Mouse (Mus musculus): ENCODE data around the gene Zbtb20. TPM values are rescaled to one million over a fixed set of nuclear protein-coding genes. Genes with fewer than 3 reads are reported as not detected.

The Zbtb20 gene
- polyA plus RNA-seq, 1 experiment from 2014 or later: 23.5 TPM

DNA sequence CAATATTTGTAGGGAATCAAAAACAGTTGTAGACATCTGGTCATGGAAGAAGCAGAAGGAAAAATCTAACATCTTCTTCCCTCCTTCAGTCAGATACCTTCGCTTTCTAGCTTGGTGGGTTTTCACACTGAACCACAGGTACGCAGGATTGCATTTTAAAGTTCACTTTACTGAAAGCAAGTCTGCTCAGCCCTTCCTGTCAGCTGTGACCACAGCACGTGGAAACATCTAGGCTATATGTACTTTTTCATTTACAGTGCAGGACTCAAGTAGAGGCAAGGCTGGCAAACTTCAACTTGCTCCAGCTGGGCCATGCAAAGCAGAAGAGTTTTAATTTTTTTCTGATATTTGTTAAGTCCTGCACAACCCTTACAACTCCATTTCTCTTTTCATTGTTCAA is 424.7 kb downstream of the Zbtb20 start:
- Histone ChIP-seq H3K4me1 (ENCODE audit: control insufficient read depth, insufficient read depth, low read length) (no peaks in the 10 kb centered on the region), H3K27me3 (ENCODE audit: control insufficient read depth, insufficient read depth, low read length) (no peaks in the 10 kb centered on the region), H3K4me3 (replicated peaks; ENCODE audit: low read length) (no peak overlapping the region), H3K27ac (ENCODE audit: low read length) (no peak overlapping the region), H3K4me2 (ENCODE audit: low read depth, low read length) (no peak overlapping the region), H3K9ac (ENCODE audit: low read length) (no peak overlapping the region), H3K9me3 (replicated peaks; ENCODE audit: control insufficient read depth, low read length) (no peaks in the 10 kb centered on the region), H3K36me3 (ENCODE audit: control insufficient read depth, insufficient read depth, low read length) (no peaks in the 10 kb centered on the region)
- 81% methylated on average over 3 of the region's 3 CpGs for WGBS
- no peak for ATAC-seq (ENCODE audit: insufficient read depth, low FRiP score)

DNA sequence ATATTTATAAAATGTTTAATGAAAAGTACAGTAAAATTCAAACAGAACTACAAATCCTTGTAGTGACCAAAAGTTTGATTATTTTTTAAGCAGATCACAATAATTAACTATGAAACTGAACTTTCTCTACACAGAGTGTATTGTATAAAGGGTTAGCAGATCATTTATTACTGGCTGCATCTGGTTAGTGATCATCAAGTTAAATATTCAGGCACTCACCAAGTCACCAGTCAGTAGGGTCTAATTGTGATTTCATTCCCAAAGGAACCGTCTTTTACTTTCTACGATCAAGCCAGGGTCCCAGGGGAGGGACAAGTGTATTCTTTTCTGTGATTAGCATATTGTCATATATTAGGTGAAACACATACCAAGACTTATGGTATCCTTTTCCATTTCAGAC is 426.5 kb downstream of the Zbtb20 start:
- H3K4me1 ChIP-seq (ENCODE audit: control insufficient read depth, insufficient read depth, low read length): no peaks in the 10 kb centered on the region
- 97% methylated on average over 2 of the region's 2 CpGs for WGBS
- no peaks in the 10 kb centered on the region for H3K9me3 ChIP-seq (replicated peaks; ENCODE audit: control insufficient read depth, low read length)
- no peak overlapping the region for H3K4me3 ChIP-seq (replicated peaks; ENCODE audit: low read length)
- no peak overlapping the region for H3K27ac ChIP-seq (ENCODE audit: low read length)
- no peak overlapping the region for H3K4me2 ChIP-seq (ENCODE audit: low read depth, low read length)
- H3K36me3 ChIP-seq (ENCODE audit: control insufficient read depth, insufficient read depth, low read length): no peaks in the 10 kb centered on the region
- ATAC-seq (ENCODE audit: insufficient read depth, low FRiP score): no peak
- no peak overlapping the region for H3K9ac ChIP-seq (ENCODE audit: low read length)
- H3K27me3 ChIP-seq (ENCODE audit: control insufficient read depth, insufficient read depth, low read length): no peaks in the 10 kb centered on the region

DNA sequence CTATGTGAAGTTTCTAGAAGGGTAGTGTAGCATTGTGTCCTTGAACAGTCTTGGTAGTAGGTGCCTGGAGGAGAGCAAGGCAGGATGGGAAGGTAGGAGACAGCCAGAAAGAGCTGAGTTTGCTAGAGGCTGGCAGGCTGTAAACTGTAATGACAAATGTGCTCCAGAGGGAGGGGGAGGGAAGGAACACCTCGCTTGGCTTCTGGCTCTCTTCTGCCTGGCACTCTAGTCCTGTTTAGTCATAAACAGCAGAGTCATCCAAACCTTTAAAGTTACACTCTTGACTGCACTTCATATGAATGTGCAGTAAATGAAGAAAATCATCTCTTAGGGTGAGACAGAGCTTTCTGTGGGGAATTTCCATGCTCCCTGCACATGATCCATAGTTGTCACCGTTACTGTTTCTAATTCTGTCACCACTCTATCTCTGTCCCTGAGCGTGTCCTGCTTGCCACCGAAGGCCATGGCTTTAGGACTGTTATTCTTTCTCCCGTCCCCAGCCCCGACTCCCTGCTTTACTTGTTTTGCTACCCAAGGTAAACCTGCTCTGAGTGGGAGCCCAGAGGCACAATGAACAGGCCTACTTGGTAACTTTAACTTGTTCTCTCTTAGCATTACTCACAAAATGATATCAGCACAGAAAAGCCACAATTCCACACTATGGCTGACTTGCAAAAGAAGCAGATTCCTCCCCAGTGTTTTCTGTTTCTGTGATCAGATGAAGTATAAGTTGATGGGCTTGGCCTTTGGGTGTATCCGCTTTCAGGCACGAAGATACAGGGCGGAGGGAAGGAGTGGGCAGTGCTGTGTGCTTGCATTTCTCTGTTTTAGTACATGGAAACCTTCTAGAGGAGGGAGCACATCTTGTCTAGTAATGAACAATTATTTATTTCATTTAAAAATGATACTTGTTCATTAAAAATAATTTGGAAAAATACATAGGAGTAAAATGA is 427.8 kb downstream of the Zbtb20 start:
- H3K9me3 ChIP-seq (replicated peaks; ENCODE audit: control insufficient read depth, low read length): no peaks in the 10 kb centered on the region
- no peak overlapping the region for H3K4me2 ChIP-seq (ENCODE audit: low read depth, low read length)
- H3K4me1 ChIP-seq (ENCODE audit: control insufficient read depth, insufficient read depth, low read length): no peaks in the 10 kb centered on the region
- H3K4me3 ChIP-seq (replicated peaks; ENCODE audit: low read length): no peak overlapping the region
- 47% methylated on average over 9 of the region's 9 CpGs for WGBS
- no peak overlapping the region for H3K9ac ChIP-seq (ENCODE audit: low read length)
- H3K27ac ChIP-seq (ENCODE audit: low read length): peak overlapping the region; percentile 4; the same call in 1 of the 2 replicates
- H3K36me3 ChIP-seq (ENCODE audit: control insufficient read depth, insufficient read depth, low read length): no peaks in the 10 kb centered on the region
- no peak; the same call in 1 of the 2 replicates for ATAC-seq (ENCODE audit: insufficient read depth, low FRiP score)
- no peaks in the 10 kb centered on the region for H3K27me3 ChIP-seq (ENCODE audit: control insufficient read depth, insufficient read depth, low read length)

DNA sequence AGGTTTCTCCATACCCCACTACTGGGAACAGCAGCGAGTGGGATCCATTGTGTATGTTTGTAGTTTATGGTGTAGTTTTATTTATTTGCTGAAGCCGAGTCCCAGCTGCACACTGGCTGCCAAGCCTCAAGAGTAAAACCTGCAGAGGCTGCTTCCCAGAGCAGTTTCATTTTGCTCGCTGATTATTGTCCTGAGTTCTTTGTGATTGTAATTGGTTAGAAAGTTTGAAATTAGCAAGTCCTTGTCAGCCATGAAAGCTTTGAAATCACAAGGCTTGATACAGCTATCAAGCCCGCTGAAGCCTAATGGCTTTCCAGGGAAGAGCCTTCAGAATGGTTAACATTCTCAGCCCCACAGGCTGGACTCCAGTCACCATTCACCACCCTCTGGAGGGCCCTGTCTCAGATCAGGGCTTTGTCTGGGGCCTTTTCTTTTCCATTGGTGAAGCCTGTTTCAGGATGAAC is 434.3 kb downstream of the Zbtb20 start:
- 54% methylated on average over 4 of the region's 4 CpGs for WGBS

DNA sequence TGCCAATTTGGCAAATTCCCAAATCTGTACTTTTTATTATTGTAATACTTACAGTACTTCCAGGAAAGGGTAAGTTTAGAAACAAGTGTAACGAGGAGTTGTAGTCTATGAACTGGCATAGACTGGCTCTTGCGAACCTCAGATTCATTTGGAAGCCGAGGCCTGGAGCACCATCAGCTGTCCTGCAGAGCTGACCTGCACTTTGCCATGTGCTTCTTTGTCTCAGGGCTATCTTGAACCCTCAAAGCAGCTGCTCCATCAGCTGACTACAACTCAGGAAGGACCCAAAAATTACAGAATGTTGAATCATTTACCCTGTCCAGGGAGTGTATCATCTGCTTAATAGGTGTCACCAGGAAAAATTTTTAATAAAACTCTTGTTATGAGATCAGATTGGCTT is 448.3 kb downstream of the Zbtb20 start:
- H3K27ac ChIP-seq (ENCODE audit: low read length): no peak overlapping the region
- 73% methylated on average over 3 of the region's 3 CpGs for WGBS

More for the DNA sequence above, 434.3 kb downstream of the Zbtb20 start:
- Histone ChIP-seq H3K36me3 (ENCODE audit: control insufficient read depth, insufficient read depth, low read length) (no peaks in the 10 kb centered on the region), H3K27ac (ENCODE audit: low read length) (no peak overlapping the region), H3K9me3 (replicated peaks; ENCODE audit: control insufficient read depth, low read length) (no peaks in the 10 kb centered on the region), H3K9ac (ENCODE audit: low read length) (no peak overlapping the region), H3K4me1 (ENCODE audit: control insufficient read depth, insufficient read depth, low read length) (no peaks in the 10 kb centered on the region), H3K4me3 (replicated peaks; ENCODE audit: low read length) (no peak overlapping the region), H3K27me3 (ENCODE audit: control insufficient read depth, insufficient read depth, low read length) (no peaks in the 10 kb centered on the region), H3K4me2 (ENCODE audit: low read depth, low read length) (no peak overlapping the region)
- no peak for ATAC-seq (ENCODE audit: insufficient read depth, low FRiP score)

DNA sequence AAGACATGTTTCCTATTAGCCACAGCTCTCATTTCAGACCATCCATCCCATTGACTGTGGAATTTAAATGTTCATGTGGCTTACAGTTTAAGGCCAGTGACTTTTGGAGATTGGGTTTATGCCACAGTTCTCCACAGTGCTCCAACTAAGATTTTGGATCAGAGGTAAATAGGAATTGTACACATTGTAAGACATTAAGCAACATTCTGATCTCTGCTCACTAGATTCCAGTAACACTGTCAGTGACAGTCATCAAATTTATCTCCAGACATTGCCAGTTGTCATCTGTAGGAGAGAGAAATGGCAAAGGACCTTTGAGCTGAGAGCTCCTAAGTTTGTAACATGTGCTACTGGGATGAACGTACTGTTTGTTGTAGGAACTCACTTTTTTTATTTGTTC is 452.5 kb downstream of the Zbtb20 start:
- ATAC-seq (ENCODE audit: insufficient read depth, low FRiP score): no peak
- Histone ChIP-seq H3K4me1 (ENCODE audit: control insufficient read depth, insufficient read depth, low read length) (peaks cover 3% of the 10 kb centered on the region; the same call in 1 of the 2 replicates), H3K27me3 (ENCODE audit: control insufficient read depth, insufficient read depth, low read length) (no peaks in the 10 kb centered on the region), H3K27ac (ENCODE audit: low read length) (no peak overlapping the region), H3K9me3 (replicated peaks; ENCODE audit: control insufficient read depth, low read length) (no peaks in the 10 kb centered on the region), H3K4me3 (replicated peaks; ENCODE audit: low read length) (no peak overlapping the region), H3K36me3 (ENCODE audit: control insufficient read depth, insufficient read depth, low read length) (no peaks in the 10 kb centered on the region), H3K4me2 (ENCODE audit: low read depth, low read length) (no peak overlapping the region), H3K9ac (ENCODE audit: low read length) (no peak overlapping the region)
- WGBS: 81% methylated on average over 1 of the region's 1 CpGs

More for the DNA sequence above, 448.3 kb downstream of the Zbtb20 start:
- Histone ChIP-seq H3K4me3 (replicated peaks; ENCODE audit: low read length) (no peak overlapping the region), H3K36me3 (ENCODE audit: control insufficient read depth, insufficient read depth, low read length) (no peaks in the 10 kb centered on the region), H3K4me1 (ENCODE audit: control insufficient read depth, insufficient read depth, low read length) (no peaks in the 10 kb centered on the region), H3K9ac (ENCODE audit: low read length) (no peak overlapping the region), H3K27me3 (ENCODE audit: control insufficient read depth, insufficient read depth, low read length) (no peaks in the 10 kb centered on the region), H3K4me2 (ENCODE audit: low read depth, low read length) (no peak overlapping the region), H3K9me3 (replicated peaks; ENCODE audit: control insufficient read depth, low read length) (no peaks in the 10 kb centered on the region)
- no peak for ATAC-seq (ENCODE audit: insufficient read depth, low FRiP score)

DNA sequence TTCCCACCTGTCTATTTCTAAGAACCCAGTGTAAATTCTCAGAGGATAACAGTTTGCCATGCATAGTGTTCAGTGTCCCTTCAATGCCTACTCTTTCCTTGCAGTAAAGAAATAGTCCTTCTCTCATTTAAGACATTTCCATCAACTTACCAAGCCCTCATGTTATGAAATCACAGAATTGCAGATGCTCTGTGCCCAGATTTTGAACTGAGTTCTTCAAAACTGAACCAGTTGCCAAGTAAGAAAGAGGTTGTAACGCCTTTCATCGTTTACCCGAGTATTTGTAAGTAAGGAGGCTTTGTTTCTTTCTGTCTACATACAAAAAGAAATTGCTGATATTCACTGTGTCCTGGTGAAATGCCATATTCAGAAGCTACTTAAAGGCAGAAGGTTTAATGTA is 454.5 kb downstream of the Zbtb20 start:
- no peaks in the 10 kb centered on the region for H3K36me3 ChIP-seq (ENCODE audit: control insufficient read depth, insufficient read depth, low read length)
- no peak for ATAC-seq (ENCODE audit: insufficient read depth, low FRiP score)
- no peak overlapping the region for H3K4me2 ChIP-seq (ENCODE audit: low read depth, low read length)
- WGBS: 88% methylated on average over 3 of the region's 3 CpGs
- peaks cover 12% of the 10 kb centered on the region for H3K4me1 ChIP-seq (ENCODE audit: control insufficient read depth, insufficient read depth, low read length)
- H3K9me3 ChIP-seq (replicated peaks; ENCODE audit: control insufficient read depth, low read length): no peaks in the 10 kb centered on the region
- no peaks in the 10 kb centered on the region for H3K27me3 ChIP-seq (ENCODE audit: control insufficient read depth, insufficient read depth, low read length)
- no peak overlapping the region for H3K27ac ChIP-seq (ENCODE audit: low read length)
- no peak overlapping the region for H3K4me3 ChIP-seq (replicated peaks; ENCODE audit: low read length)
- H3K9ac ChIP-seq (ENCODE audit: low read length): no peak overlapping the region

DNA sequence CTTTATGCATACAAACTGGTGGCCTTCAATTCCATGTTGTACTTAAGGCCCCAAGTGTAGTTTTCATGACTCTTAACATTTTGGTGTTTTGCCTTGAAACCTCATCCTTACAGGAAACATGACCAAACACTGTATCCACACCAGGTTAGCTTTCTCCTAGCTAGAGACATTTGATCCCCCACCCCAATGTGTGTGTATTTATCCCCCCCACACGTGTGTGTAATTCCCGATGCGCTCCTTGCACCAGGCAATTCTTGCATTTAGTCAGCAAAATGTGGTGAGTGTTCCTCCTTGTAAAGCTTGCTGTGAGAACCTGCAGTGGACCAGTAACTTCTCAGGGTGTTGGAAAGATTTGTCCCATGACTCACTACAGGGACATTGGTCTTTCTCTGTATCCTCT is 455.8 kb downstream of the Zbtb20 start:
- no peak overlapping the region for H3K9ac ChIP-seq (ENCODE audit: low read length)
- peaks cover 16% of the 10 kb centered on the region for H3K4me1 ChIP-seq (ENCODE audit: control insufficient read depth, insufficient read depth, low read length)
- H3K9me3 ChIP-seq (replicated peaks; ENCODE audit: control insufficient read depth, low read length): no peaks in the 10 kb centered on the region
- H3K36me3 ChIP-seq (ENCODE audit: control insufficient read depth, insufficient read depth, low read length): no peaks in the 10 kb centered on the region
- 72% methylated on average over 3 of the region's 3 CpGs for WGBS
- no peak overlapping the region for H3K4me2 ChIP-seq (ENCODE audit: low read depth, low read length)
- no peak overlapping the region for H3K27ac ChIP-seq (ENCODE audit: low read length)
- ATAC-seq (ENCODE audit: insufficient read depth, low FRiP score): no peak
- no peaks in the 10 kb centered on the region for H3K27me3 ChIP-seq (ENCODE audit: control insufficient read depth, insufficient read depth, low read length)
- H3K4me3 ChIP-seq (replicated peaks; ENCODE audit: low read length): no peak overlapping the region

DNA sequence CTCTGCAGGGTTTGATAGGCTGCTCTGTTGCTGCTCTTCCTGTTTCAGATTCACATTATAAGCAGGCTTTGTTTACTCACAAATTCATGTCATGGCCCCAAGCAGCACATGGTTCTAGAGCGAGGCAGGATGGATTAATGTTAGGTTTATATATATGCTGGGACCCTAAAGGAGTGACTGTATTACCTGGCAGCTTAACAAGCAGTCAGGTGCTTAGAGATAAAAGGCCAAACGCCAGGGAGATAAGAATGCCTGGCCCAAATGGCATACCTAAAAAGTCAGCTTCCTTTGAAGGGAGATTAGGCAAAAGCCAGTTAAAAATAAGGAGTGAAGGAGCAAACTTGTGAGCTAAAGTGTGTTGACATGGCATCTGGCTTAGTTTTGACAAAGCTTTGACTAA is 457.1 kb downstream of the Zbtb20 start:
- no peak for ATAC-seq (ENCODE audit: insufficient read depth, low FRiP score)
- no peak overlapping the region for H3K4me2 ChIP-seq (ENCODE audit: low read depth, low read length)
- 41% methylated on average over 2 of the region's 2 CpGs for WGBS
- no peaks in the 10 kb centered on the region for H3K9me3 ChIP-seq (replicated peaks; ENCODE audit: control insufficient read depth, low read length)
- H3K4me1 ChIP-seq (ENCODE audit: control insufficient read depth, insufficient read depth, low read length): peaks cover 16% of the 10 kb centered on the region
- H3K27ac ChIP-seq (ENCODE audit: low read length): no peak overlapping the region
- H3K36me3 ChIP-seq (ENCODE audit: control insufficient read depth, insufficient read depth, low read length): no peaks in the 10 kb centered on the region
- no peaks in the 10 kb centered on the region for H3K27me3 ChIP-seq (ENCODE audit: control insufficient read depth, insufficient read depth, low read length)
- H3K9ac ChIP-seq (ENCODE audit: low read length): no peak overlapping the region
- no peak overlapping the region for H3K4me3 ChIP-seq (replicated peaks; ENCODE audit: low read length)

All from stomach, embryonic 16.5 days (tissue).